Mouse (Mus musculus) T-helper 1 cell (primary cell): ENCODE results near the gene Msh4.
"Not testable (repeated sequence)": the region's sequence is repeated elsewhere in the genome, so short reads cannot be mapped to it uniquely, and the experiment has no call there.

Source experiments
- in situ Hi-C: fragments of 300-600 bp; cut with MboI, MseI; formaldehyde crosslinking; loops from one replicate; pipeline ENCODE4 v1.15.1; 2025; ENCODE audit warnings: high pct_unique_total_duplicates

The Msh4 gene

GRCm38 (mm10) chr3:153849368-153850015 lies 56.4 kb downstream of the Msh4 start:
- in situ Hi-C loops: no loop called here

- in situ Hi-C loops: no loop called here
These were observed 58.7 kb downstream of the Msh4 start for GRCm38 (mm10) chr3:153847207-153847733.

GRCm38 (mm10) chr3:153846109-153846508 lies 59.8 kb downstream of the Msh4 start:
- in situ Hi-C loops: no loop called here

- in situ Hi-C loops: no loop called here
These were observed 60.4 kb downstream of the Msh4 start for GRCm38 (mm10) chr3:153845500-153845899.

- in situ Hi-C loops: no loop called here
These were observed 61.2 kb downstream of the Msh4 start for GRCm38 (mm10) chr3:153844757-153845156.

- in situ Hi-C loops: no loop called here
These were observed 61.9 kb downstream of the Msh4 start, which contains the start of gene Asb17 for GRCm38 (mm10) chr3:153844030-153844429. Gene Asb17 (plus strand): TSS chr3:153844209.

GRCm38 (mm10) chr3:153837593-153837992 lies 68.3 kb downstream of the Msh4 start:
- in situ Hi-C loops: no loop called here

- in situ Hi-C loops: no loop called here
These were observed 69.6 kb downstream of the Msh4 start for GRCm38 (mm10) chr3:153836316-153836715.

GRCm38 (mm10) chr3:153835455-153836086 lies 70.4 kb downstream of the Msh4 start:
- in situ Hi-C loops: no loop called here

GRCm38 (mm10) chr3:153834071-153834470 lies 71.9 kb downstream of the Msh4 start:
- in situ Hi-C loops: no loop called here

GRCm38 (mm10) chr3:153832654-153832945 lies 73.3 kb downstream of the Msh4 start:
- in situ Hi-C loops: no loop called here

- in situ Hi-C loops: no loop called here
These were observed 73.9 kb downstream of the Msh4 start for GRCm38 (mm10) chr3:153831873-153832653.

- in situ Hi-C loops: no loop called here
These were observed 74.7 kb downstream of the Msh4 start for GRCm38 (mm10) chr3:153831014-153831872.

- in situ Hi-C loops: not testable (repeated sequence)
These were observed 76.2 kb downstream of the Msh4 start for GRCm38 (mm10) chr3:153829788-153830187.

GRCm38 (mm10) chr3:153826616-153827015 lies 79.3 kb downstream of the Msh4 start:
- in situ Hi-C loops: no loop called here

- in situ Hi-C loops: no loop called here
These were observed 80.7 kb downstream of the Msh4 start for GRCm38 (mm10) chr3:153825197-153825596.

GRCm38 (mm10) chr3:153823671-153824515 lies 82.0 kb downstream of the Msh4 start:
- in situ Hi-C loops: no loop called here

- in situ Hi-C loops: loop anchor here (10.0 kb wide), 1 partner anchor 395 kb away; no protein-coding TSS in a partner anchor
These were observed 86.5 kb downstream of the Msh4 start for GRCm38 (mm10) chr3:153819438-153819837.

- in situ Hi-C loops: loop anchor here (10.0 kb wide), 1 partner anchor 396 kb away; no protein-coding TSS in a partner anchor
These were observed 87.2 kb downstream of the Msh4 start for GRCm38 (mm10) chr3:153818723-153819122.

- in situ Hi-C loops: loop anchor here (10.0 kb wide), 1 partner anchor 397 kb away; no protein-coding TSS in a partner anchor
These were observed 88.5 kb downstream of the Msh4 start for GRCm38 (mm10) chr3:153817376-153817890.
